Mouse (Mus musculus): ENCODE data around the gene Eprs. TPM values are rescaled to one million over a fixed set of nuclear protein-coding genes. Genes with fewer than 3 reads are reported as not detected.
"Not testable (repeated sequence)": the region's sequence is repeated elsewhere in the genome, so short reads cannot be mapped to it uniquely, and the experiment has no call there.

Eprs gene
- 136 and 148 TPM in 2 replicates for polyA plus RNA-seq (2016; fragmentation: Nextera tagmentation; extraction: Ambion mirVana)

GRCm38 (mm10) chr1:185362677-185363520 lies at the start of gene Eprs:
Gene Eprs (plus strand): TSS chr1:185363044.
- Histone ChIP-seq H3K4me3 (peak within 1 kb of the TSS; percentile 100), H3K27ac (peak within 1 kb of the TSS; percentile 88), H3K27me3 (no peaks in the 10 kb centered on the region), H3K9me3 (replicated peaks) (no peaks in the 10 kb centered on the region), H3K9ac (peak within 1 kb of the TSS; percentile 92), H3K4me2 (replicated peaks) (peak within 1 kb of the TSS; percentile 77), H3K4me1 (peaks cover 21% of the 10 kb centered on the region), H3K36me3 (peaks cover 5% of the 10 kb centered on the region; the same call in 1 of the 2 replicates)
- under 1% methylated on average over 73 of the region's 92 CpGs for WGBS
- ATAC-seq (ENCODE audit: low FRiP score), result peak; percentile 96

DNA sequence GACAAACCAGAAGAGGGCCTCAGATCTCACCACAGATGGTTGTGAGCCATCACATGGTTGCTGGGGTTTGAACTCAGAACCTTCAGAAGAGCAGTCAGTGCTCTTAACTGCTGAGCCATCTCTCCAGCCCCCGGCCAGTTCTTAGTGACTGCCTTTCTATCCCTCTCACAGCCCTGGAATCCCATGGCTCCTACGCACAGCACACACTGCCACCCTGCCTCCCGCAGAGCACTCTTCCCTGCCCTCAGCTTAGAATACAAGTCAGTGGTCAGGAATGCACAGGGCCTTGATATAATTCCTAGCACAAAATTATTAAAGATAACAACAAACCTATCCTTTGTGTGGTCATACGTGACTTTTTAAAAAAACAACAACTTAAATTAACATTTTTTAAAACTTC lies 48.3 kb upstream of the Eprs start:
- H3K27ac ChIP-seq, result no peak overlapping the region
- ATAC-seq (ENCODE audit: low FRiP score), result no peak
- no peak overlapping the region for H3K9ac ChIP-seq
- no peak overlapping the region for H3K4me2 ChIP-seq (replicated peaks)
- WGBS, result 87% methylated on average over 4 of the region's 4 CpGs
- H3K27me3 ChIP-seq, result no peaks in the 10 kb centered on the region
- no peaks in the 10 kb centered on the region for H3K9me3 ChIP-seq (replicated peaks)
- no peak overlapping the region for H3K4me3 ChIP-seq
- H3K4me1 ChIP-seq, result no peaks in the 10 kb centered on the region
- H3K36me3 ChIP-seq, result peaks cover 44% of the 10 kb centered on the region

DNA sequence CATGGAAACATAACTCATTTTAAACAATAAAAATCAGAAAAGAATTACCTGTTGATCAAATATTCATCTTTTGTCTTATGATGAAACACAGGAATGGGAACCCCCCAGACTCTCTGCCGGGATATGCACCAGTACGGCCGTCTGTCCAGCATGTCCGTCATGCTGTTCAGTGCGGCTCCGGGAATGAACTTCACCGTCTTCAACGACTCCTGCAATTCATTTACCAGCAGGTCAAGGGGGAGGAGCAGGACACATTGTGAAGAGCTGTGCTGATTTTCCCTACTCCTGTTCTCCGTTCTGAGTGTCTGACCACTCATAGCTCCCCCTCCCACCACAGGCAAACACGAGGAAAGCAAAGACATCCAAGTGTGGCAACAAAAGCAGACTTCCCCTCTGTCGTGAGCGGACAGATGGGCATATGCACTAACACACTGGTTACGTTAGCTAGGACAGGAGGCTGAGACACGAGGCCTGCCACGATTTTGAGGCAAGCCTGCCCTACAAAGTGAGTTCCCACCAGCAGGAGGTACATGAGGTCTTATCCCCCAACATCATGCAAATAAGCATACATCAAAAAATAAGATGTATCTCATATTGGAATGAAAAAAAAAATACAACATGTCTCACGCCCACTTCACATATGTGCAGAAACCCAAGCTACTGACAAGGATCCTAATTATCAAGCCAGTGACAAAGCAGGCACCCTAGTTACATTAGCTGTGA lies 46.8 kb upstream of the Eprs start:
- Histone ChIP-seq H3K9ac (no peak overlapping the region), H3K9me3 (replicated peaks) (no peaks in the 10 kb centered on the region), H3K4me2 (replicated peaks) (no peak overlapping the region), H3K4me1 (no peaks in the 10 kb centered on the region), H3K27me3 (no peaks in the 10 kb centered on the region), H3K36me3 (peaks cover 57% of the 10 kb centered on the region), H3K4me3 (no peak overlapping the region), H3K27ac (no peak overlapping the region)
- no peak for ATAC-seq (ENCODE audit: low FRiP score)
- WGBS, result 87% methylated on average over 16 of the region's 16 CpGs

DNA sequence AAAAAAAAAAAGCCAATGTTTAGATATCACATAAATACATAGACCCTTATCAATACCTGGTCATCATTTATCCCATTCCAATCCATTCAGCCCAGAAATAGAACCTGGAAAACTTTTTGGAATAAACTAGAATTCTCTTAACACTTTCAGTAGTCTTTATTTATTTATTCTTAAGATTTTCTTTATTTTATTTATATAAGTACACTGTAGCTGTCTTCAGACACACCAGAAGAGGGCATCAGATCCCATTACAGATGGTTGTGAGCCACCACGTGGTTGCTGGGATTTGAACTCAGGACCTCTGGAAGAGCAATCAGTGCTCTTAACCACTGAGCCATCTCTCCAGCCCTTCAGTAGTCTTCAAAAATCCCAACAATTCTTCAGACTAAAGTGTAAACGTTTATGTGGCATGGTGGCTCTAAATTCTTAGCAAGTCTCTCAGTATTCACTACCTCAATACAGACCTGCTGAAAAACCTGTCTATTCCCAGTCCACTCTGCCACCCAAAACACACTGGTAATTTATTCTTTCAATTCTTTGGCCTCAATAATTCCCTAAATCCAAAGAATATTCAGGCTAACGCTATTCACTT lies 35.0 kb upstream of the Eprs start:
- H3K27me3 ChIP-seq; H3K9me3 ChIP-seq (replicated peaks); H3K27ac ChIP-seq; H3K9ac ChIP-seq; ATAC-seq (ENCODE audit: low FRiP score): not testable (repeated sequence)
- Histone ChIP-seq H3K4me1 (peaks cover 13% of the 10 kb centered on the region), H3K36me3 (peaks cover 35% of the 10 kb centered on the region), H3K4me2 (replicated peaks) (peak overlapping the region; percentile 75), H3K4me3 (peak overlapping the region; percentile 95; the same call in 1 of the 2 replicates)
- 64% methylated on average over 3 of the region's 3 CpGs for WGBS

GRCm38 (mm10) chr1:185328721-185329610 lies 33.9 kb upstream of the Eprs start, which contains the start of gene Iars2:
Gene Iars2 (minus strand): TSS chr1:185329396.
- WGBS, result under 1% methylated on average over 76 of the region's 76 CpGs
- Histone ChIP-seq H3K9ac (peak within 1 kb of the TSS; percentile 93), H3K4me3 (peak within 1 kb of the TSS; percentile 95), H3K9me3 (replicated peaks) (no peaks in the 10 kb centered on the region), H3K4me1 (peaks cover 18% of the 10 kb centered on the region), H3K27me3 (no peaks in the 10 kb centered on the region), H3K27ac (peak within 1 kb of the TSS; percentile 92), H3K4me2 (replicated peaks) (peak within 1 kb of the TSS; percentile 75), H3K36me3 (peaks cover 24% of the 10 kb centered on the region)
- ATAC-seq (ENCODE audit: low FRiP score), result peak; percentile 88

GRCm38 (mm10) chr1:185329851-185330250 lies 33.0 kb upstream of the Eprs start:
- Histone ChIP-seq H3K4me3 (no peak overlapping the region), H3K36me3 (peaks cover 17% of the 10 kb centered on the region), H3K27ac (no peak overlapping the region), H3K27me3 (no peaks in the 10 kb centered on the region), H3K4me1 (peaks cover 21% of the 10 kb centered on the region), H3K9me3 (replicated peaks) (no peaks in the 10 kb centered on the region), H3K9ac (no peak overlapping the region), H3K4me2 (replicated peaks) (peak overlapping the region; percentile 75; the same call in 1 of the 2 replicates)
- 90% methylated on average over 8 of the region's 8 CpGs for WGBS
- ATAC-seq (ENCODE audit: low FRiP score), result no peak

- peak overlapping the region; percentile 69 for H3K4me2 ChIP-seq (replicated peaks)
- H3K4me3 ChIP-seq, result no peak overlapping the region
- no peak overlapping the region for H3K27ac ChIP-seq
- ATAC-seq (ENCODE audit: low FRiP score), result no peak
- H3K27me3 ChIP-seq, result no peaks in the 10 kb centered on the region
- WGBS, result 51% methylated on average over 5 of the region's 5 CpGs
- H3K36me3 ChIP-seq, result peaks cover 7% of the 10 kb centered on the region
- H3K4me1 ChIP-seq, result peaks cover 24% of the 10 kb centered on the region
- no peak overlapping the region for H3K9ac ChIP-seq
- H3K9me3 ChIP-seq (replicated peaks), result no peaks in the 10 kb centered on the region
These were observed 31.5 kb upstream of the Eprs start for GRCm38 (mm10) chr1:185331364-185331763.

DNA sequence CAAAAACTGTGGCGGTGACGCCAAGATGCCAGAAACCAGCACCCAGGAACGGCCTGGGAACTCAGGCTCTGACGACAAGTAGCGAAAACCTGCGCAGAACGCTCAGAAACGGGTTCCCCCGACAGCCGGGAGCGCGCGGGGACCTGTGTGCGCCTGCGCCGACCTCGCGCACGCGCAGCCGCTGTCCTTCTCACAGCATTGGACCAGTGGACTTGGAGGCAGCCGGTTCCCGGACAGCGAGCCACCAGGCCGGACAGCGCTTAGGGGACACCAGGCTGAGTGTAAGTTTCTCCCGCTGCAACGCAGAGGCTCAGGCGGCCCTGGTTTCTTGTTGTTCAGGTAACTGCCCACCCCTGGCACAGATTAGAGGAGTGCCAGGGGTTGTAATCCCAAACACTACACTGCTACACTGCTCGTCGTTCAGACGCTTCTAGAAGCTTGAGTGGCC lies 30.8 kb upstream of the Eprs start, which contains the start of gene Bpnt1:
TSS of gene Bpnt1 (plus strand) at position 167 of the 448 bp plus-strand sequence.
- Histone ChIP-seq H3K27me3 (no peaks in the 10 kb centered on the region), H3K4me2 (replicated peaks) (peak within 1 kb of the TSS; percentile 69), H3K27ac (peak within 1 kb of the TSS; percentile 88), H3K4me1 (peaks cover 24% of the 10 kb centered on the region), H3K9ac (peak within 1 kb of the TSS; percentile 71), H3K4me3 (peak within 1 kb of the TSS; percentile 54), H3K9me3 (replicated peaks) (no peaks in the 10 kb centered on the region), H3K36me3 (0 out of 2 replicates have a peak, but pooled peaks cover under 1% of the 10 kb centered on the region)
- under 1% methylated on average over 32 of the region's 32 CpGs for WGBS
- peak; percentile 82 for ATAC-seq (ENCODE audit: low FRiP score)

- Histone ChIP-seq H3K9ac (0 out of 2 replicates have a peak overlapping the region, but pooled peaks have one; percentile 41), H3K4me1 (peaks cover 17% of the 10 kb centered on the region), H3K36me3 (peaks cover 5% of the 10 kb centered on the region; the same call in 1 of the 2 replicates), H3K4me2 (replicated peaks) (no peak overlapping the region), H3K27ac (no peak overlapping the region), H3K9me3 (replicated peaks) (no peaks in the 10 kb centered on the region), H3K27me3 (no peaks in the 10 kb centered on the region), H3K4me3 (no peak overlapping the region)
- ATAC-seq (ENCODE audit: low FRiP score), result no peak
- WGBS, result 95% methylated on average over 5 of the region's 5 CpGs
These were observed 29.2 kb upstream of the Eprs start for GRCm38 (mm10) chr1:185333651-185334050.

- ATAC-seq (ENCODE audit: low FRiP score), result no peak
- no peak overlapping the region for H3K4me3 ChIP-seq
- H3K9ac ChIP-seq, result 0 out of 2 replicates have a peak overlapping the region, but pooled peaks have one; percentile 41
- H3K4me1 ChIP-seq, result peaks cover 17% of the 10 kb centered on the region
- no peaks in the 10 kb centered on the region for H3K9me3 ChIP-seq (replicated peaks)
- WGBS, result 88% methylated on average over 4 of the region's 4 CpGs
- no peak overlapping the region for H3K4me2 ChIP-seq (replicated peaks)
- no peak overlapping the region for H3K27ac ChIP-seq
- H3K36me3 ChIP-seq, result peaks cover 8% of the 10 kb centered on the region; the same call in 1 of the 2 replicates
- no peaks in the 10 kb centered on the region for H3K27me3 ChIP-seq
These were observed 28.7 kb upstream of the Eprs start for GRCm38 (mm10) chr1:185334136-185334535.

GRCm38 (mm10) chr1:185335231-185335765 lies 27.5 kb upstream of the Eprs start:
- no peak for ATAC-seq (ENCODE audit: low FRiP score)
- no peaks in the 10 kb centered on the region for H3K9me3 ChIP-seq (replicated peaks)
- no peak overlapping the region for H3K27ac ChIP-seq
- peaks cover 17% of the 10 kb centered on the region for H3K4me1 ChIP-seq
- H3K36me3 ChIP-seq, result peaks cover 17% of the 10 kb centered on the region
- H3K4me3 ChIP-seq, result no peak overlapping the region
- 82% methylated on average over 6 of the region's 6 CpGs for WGBS
- H3K9ac ChIP-seq, result no peak overlapping the region
- no peak overlapping the region for H3K4me2 ChIP-seq (replicated peaks)
- no peaks in the 10 kb centered on the region for H3K27me3 ChIP-seq

Measured in hindbrain, embryonic 12.5 days (tissue).